Mouse (Mus musculus) neutrophil, adult 83 days (primary cell): ENCODE measurements around the gene Sprn. TPM values are rescaled to one million over a fixed set of nuclear protein-coding genes. Genes with fewer than 3 reads are reported as not detected.

ENCODE experiments used
- total RNA-seq, 2 experiments: library from RNA; stranded (reverse); gene quantifications; one replicate each; pipeline ENCODE4 v1.2.4; 2023

Gene Sprn
- total RNA-seq: not detected

GRCm38 (mm10) chr7:140154218-140154927 lies at the start of gene Sprn:
Sprn (minus strand) TSS chr7:140154877.

GRCm38 (mm10) chr7:140172936-140173335 lies 18.3 kb upstream of the Sprn start, which contains the start of gene Olfr523:
Olfr523 (plus strand) TSS chr7:140173217.

GRCm38 (mm10) chr7:140164664-140165063 lies 10.0 kb upstream of the Sprn start, which contains the start of gene Olfr522:
Olfr522 (minus strand) TSS chr7:140164764.

GRCm38 (mm10) chr7:140137135-140138020 lies 17.3 kb downstream of the Sprn start, which contains the start of gene Mtg1:
Mtg1 (plus strand) TSS chr7:140137564.

GRCm38 (mm10) chr7:140116329-140117054 lies 38.2 kb downstream of the Sprn start, which contains the start of gene Echs1:
Echs1 (minus strand) TSS chr7:140116476.

DNA sequence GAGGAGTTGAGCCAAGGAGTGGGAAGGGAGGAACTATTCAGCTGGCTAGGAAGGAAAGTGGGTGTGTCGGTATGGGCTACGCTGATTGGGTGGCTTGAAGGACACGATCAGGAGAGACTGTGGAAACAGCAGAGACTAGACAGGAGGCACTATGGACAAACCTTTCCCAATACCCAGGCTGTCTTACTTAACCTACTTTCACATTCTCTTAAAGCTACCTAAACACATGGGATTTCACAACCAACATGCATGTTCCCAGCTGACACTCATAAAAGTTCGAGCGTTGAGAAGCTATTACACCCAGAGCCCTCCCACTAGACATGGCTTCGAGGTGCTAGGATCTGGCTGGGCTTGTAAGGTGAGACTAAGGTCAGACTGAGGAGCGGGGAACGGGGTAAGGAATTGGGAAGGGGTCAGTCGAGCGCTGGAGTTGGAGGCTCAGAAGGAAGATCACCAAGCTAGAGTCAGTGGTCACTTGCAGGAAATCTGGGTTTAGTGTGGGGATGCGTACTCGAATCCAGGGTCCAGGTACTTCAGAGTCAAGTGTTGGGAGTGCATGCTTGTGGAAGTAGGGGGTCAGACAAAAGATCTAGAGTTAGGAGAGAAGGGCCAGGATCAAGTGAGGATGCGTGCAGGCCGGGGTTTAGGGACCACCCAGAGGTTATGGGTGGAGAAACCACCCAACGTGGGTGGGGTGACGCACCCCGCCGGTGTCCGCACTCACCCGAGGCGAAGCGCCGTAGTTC lies 38.9 kb downstream of the Sprn start, which contains the start of gene Paox:
Paox (plus strand) TSS at position 217 of the 746 bp plus-strand sequence.

DNA sequence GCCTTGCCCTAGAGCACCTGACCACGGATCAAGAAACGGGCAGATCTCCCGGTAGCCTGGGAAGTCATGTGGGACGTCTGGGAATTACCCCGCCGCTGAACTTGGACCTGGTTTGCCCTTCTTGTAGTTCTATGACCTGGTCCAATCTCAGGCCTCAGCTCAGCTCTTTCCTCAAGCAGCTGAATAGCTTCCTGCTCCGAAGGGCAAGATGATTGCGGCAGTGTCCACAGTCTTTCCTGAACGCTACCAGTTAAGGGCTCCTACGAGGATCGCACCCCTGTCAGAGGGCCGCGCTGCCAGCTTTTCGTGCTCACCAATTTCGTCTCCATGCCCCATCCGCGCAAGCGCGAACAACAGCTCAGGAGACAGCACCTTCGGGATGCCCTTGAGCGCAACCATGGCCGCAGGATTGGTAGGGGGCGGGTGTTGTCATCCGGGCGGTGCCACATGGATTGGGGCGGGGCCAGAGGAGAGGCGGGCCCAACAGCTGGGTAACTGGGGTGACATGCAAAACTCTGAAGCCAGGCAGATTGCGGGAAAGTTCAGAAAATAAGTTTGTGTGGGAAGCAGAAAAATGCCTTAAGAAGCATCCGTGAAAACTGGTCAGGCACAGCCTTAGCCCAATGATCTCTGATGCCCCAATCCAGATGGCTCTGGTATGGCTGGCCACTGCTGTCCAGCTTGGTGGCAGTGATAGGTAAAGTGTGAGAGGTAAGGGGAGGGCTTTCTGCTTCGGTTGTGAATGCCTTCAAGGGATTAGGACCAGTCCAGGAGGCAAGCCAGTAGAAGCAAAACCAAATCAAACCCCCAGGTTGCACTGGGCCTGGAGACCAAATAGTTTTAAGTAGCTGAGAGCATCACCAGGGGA lies 52.5 kb downstream of the Sprn start, which contains the start of gene Fuom:
Fuom (minus strand) TSS at position 449 of the 868 bp plus-strand sequence.

Other genes starting within 250 kb of the Sprn start
- not detected for gene Utf1, start 211.1 kb downstream of the Sprn start, total RNA-seq
- gene 6430531B16Rik, start 176.1 kb downstream of the Sprn start, total RNA-seq: 10 to 100 TPM; 11.8 to 15.1 TPM
- 100 to 1,000 TPM; 574 to 698 TPM for gene Adam8, start 162.3 kb downstream of the Sprn start, total RNA-seq
- gene Zfp511, start 118.5 kb downstream of the Sprn start, total RNA-seq: 10 to 100 TPM; 15.4 to 20.4 TPM
- gene Tubgcp2, start 118.2 kb downstream of the Sprn start, total RNA-seq: 10 to 100 TPM; 21.1 to 24.4 TPM
- not detected for gene Msx3, start 105.8 kb downstream of the Sprn start, total RNA-seq
- not detected for gene Caly, start 72.3 kb downstream of the Sprn start, total RNA-seq
- gene Prap1, start 61.5 kb downstream of the Sprn start, total RNA-seq: not detected
- gene Fuom, start 52.4 kb downstream of the Sprn start, total RNA-seq: 1 to 10 TPM; 6.8 to 9.8 TPM
- gene Paox, start 39.1 kb downstream of the Sprn start, total RNA-seq: 1 to 10 TPM; 6.1 to 8.1 TPM
- 10 to 100 TPM; 32.0 to 35.8 TPM for gene Echs1, start 38.4 kb downstream of the Sprn start, total RNA-seq
- gene Mtg1, start 17.3 kb downstream of the Sprn start, total RNA-seq: 1 to 10 TPM; 5.2 to 8.1 TPM
- gene Olfr522, start 9.9 kb upstream of the Sprn start, total RNA-seq: not detected
- gene Olfr523, start 18.3 kb upstream of the Sprn start, total RNA-seq: not detected
- gene Olfr524, start 51.1 kb upstream of the Sprn start, total RNA-seq: not detected
- not detected for gene Cd163l1, start 63.4 kb upstream of the Sprn start, total RNA-seq
- gene 5830411N06Rik, start 92.4 kb upstream of the Sprn start, total RNA-seq: not detected
- not detected for gene Olfr525, start 166.0 kb upstream of the Sprn start, total RNA-seq
- gene Olfr527, start 179.1 kb upstream of the Sprn start, total RNA-seq: not detected
- gene Olfr60, start 206.8 kb upstream of the Sprn start, total RNA-seq: not detected
- gene Olfr530, start 221.5 kb upstream of the Sprn start, total RNA-seq: not detected
- not detected for gene Olfr531, start 248.0 kb upstream of the Sprn start, total RNA-seq